Mouse (Mus musculus): ENCODE results near the gene Tent4a.

DNA sequence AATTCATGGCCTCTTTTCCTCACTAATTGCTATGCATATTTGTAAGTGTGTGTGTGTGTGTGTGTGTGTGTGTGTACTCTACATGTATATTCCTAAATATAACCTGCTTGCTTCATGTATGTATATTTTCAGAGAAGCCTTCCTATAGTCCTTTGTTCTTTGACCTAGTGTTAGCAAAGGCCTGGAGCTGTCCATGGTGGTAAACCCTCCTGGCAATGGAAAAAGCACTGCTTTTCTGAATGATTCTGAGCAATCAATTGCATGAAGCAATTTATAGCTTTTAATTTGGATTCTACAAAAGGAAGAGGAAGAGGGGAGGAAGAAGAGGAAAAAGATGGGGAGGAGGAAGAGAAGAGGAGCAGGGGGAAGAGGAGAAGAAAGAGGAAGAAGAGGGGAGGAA lies 22.3 kb upstream of the Tent4a start:
- TF ChIP-seq CTCF (IDR thresholded peaks at IDR 0.05; ENCODE audit: control insufficient read depth, insufficient read depth, insufficient replicate concordance, low read depth, low read length) (no peak), POLR2A (IDR thresholded peaks at IDR 0.05; ENCODE audit: control insufficient read depth, low read depth, low read length) (no peak)

Data from testis, adult 2 months (tissue).